Mouse (Mus musculus) cerebellum, postnatal 4 days (tissue): ENCODE measurements around the gene Rapgef3.

Experiments used
- DNase-seq, 2 experiments: peaks; one replicate each; pipeline ENCODE4 v3.0.0; 2022; ENCODE audit warnings: low spot score in 2 of 2, mixed read lengths in 1 of 2

Rapgef3 gene

GRCm38 (mm10) chr15:97773108-97773507, 5.3 kb upstream of the Rapgef3 start:
- DNase-seq: no peak

GRCm38 (mm10) chr15:97770280-97770679, 2.5 kb upstream of the Rapgef3 start:
- DNase-seq: no peak

GRCm38 (mm10) chr15:97768192-97768591, 420 bp upstream of the Rapgef3 start:
- peak in 1 of 2 experiments; percentile 45 for DNase-seq

GRCm38 (mm10) chr15:97766594-97767279, 1.0 kb downstream of the Rapgef3 start:
- peak in 1 of 2 experiments; percentile 34 for DNase-seq

- DNase-seq: peak in 1 of 2 experiments; percentile 23
Observed at GRCm38 (mm10) chr15:97766194-97766593, 1.6 kb downstream of the Rapgef3 start.

- DNase-seq: no peak
Observed at GRCm38 (mm10) chr15:97765090-97765794, 2.5 kb downstream of the Rapgef3 start.

GRCm38 (mm10) chr15:97764532-97764931, 3.2 kb downstream of the Rapgef3 start:
- DNase-seq: no peak

GRCm38 (mm10) chr15:97763256-97764049, 4.3 kb downstream of the Rapgef3 start:
- no peak for DNase-seq

GRCm38 (mm10) chr15:97762733-97763132, 5.0 kb downstream of the Rapgef3 start:
- DNase-seq: no peak

GRCm38 (mm10) chr15:97761438-97761837, 6.3 kb downstream of the Rapgef3 start:
- DNase-seq: no peak

GRCm38 (mm10) chr15:97760952-97761351, 6.8 kb downstream of the Rapgef3 start:
- DNase-seq: no peak

- DNase-seq: peak in 1 of 2 experiments; percentile 69
Observed at GRCm38 (mm10) chr15:97760006-97760405, 7.8 kb downstream of the Rapgef3 start.

GRCm38 (mm10) chr15:97755361-97755760, 12.4 kb downstream of the Rapgef3 start:
- DNase-seq: no peak

GRCm38 (mm10) chr15:97754476-97754875, 13.3 kb downstream of the Rapgef3 start:
- DNase-seq: no peak

- no peak for DNase-seq
Observed at GRCm38 (mm10) chr15:97752491-97752890, 15.3 kb downstream of the Rapgef3 start.

- DNase-seq: no peak
Observed at GRCm38 (mm10) chr15:97751676-97752075, 16.1 kb downstream of the Rapgef3 start.

GRCm38 (mm10) chr15:97750697-97751096, 17.1 kb downstream of the Rapgef3 start:
- DNase-seq: peak; percentile 85 to 95

GRCm38 (mm10) chr15:97749841-97750240, 17.9 kb downstream of the Rapgef3 start:
- no peak for DNase-seq

GRCm38 (mm10) chr15:97749397-97749796, 18.4 kb downstream of the Rapgef3 start:
- no peak for DNase-seq

- DNase-seq: no peak
Observed at GRCm38 (mm10) chr15:97748964-97749363, 18.8 kb downstream of the Rapgef3 start.

GRCm38 (mm10) chr15:97748309-97748708, 19.5 kb downstream of the Rapgef3 start:
- no peak for DNase-seq

- DNase-seq: no peak
Observed at GRCm38 (mm10) chr15:97747486-97747885, 20.3 kb downstream of the Rapgef3 start.
